Mouse (Mus musculus): ENCODE results near the gene Cacul1. TPM values are rescaled to one million over a fixed set of nuclear protein-coding genes. Genes with fewer than 3 reads are reported as not detected.

The Cacul1 gene
- polyA plus RNA-seq (2015; fragmentation: Nextera tagmentation; extraction: Ambion mirVana): 8.7 and 10.5 TPM in 2 replicates

DNA sequence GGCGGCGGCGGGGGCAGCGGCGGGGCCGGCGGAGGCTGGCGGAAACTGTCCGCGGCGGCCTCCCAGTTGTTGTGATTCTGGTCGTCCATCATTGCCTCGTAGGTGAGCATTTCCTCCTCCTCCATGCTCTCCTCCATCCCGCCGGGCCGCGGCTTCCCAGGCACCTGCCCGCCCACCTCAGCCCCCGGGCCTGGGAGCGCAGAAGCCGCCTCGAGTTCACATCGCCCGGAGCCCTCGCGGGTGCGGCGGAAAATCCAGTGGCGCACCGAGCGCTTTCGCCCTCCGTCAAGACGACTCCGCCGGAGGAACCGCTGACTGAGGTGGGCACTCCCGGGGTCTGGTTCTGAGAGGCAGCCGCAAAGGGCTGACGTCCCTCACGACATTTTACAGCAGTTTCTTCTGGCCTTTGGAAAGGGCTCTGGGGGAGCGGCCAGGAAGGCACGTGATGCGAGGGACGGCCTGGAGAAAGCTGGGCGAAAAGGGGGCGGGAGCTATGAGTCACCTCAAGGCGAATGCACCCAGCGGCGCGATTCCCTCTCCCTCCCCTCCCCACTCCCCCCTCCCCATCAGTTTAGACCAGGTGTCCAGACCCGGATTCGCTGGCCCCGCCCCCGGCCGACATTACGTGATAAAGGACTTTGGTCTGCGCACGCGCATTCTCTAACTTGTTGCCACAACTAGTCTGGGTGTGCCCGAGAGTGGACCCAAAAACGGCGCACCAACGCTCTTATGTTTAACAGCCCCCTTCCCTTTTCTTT lies at the start of gene Cacul1:
Gene Cacul1 (minus strand): TSS at position 444 of the 758 bp plus-strand sequence.

Small RNA genes lying within 50 kb of the gene (microRNA-seq; reads per million reads assigned to microRNA genes)
- gene Gm25238: 0 reads per million in 2 experiments

Other genes with a start within 250 kb of the Cacul1 start
- gene Prlhr, start 112.7 kb downstream of the Cacul1 start, polyA plus RNA-seq (2015; fragmentation: Nextera tagmentation; extraction: Ambion mirVana): not detected in 2 replicates
- gene Nanos1, start 175.0 kb upstream of the Cacul1 start, polyA plus RNA-seq (2015; fragmentation: Nextera tagmentation; extraction: Ambion mirVana): 0.36 and 0.43 TPM in 2 replicates
- gene Eif3a, start 209.6 kb upstream of the Cacul1 start, polyA plus RNA-seq (2015; fragmentation: Nextera tagmentation; extraction: Ambion mirVana): 63.5 and 67.7 TPM in 2 replicates
- 17.5 and 20.5 TPM in 2 replicates for gene Fam45a, start 230.6 kb upstream of the Cacul1 start, polyA plus RNA-seq (2015; fragmentation: Nextera tagmentation; extraction: Ambion mirVana)